Mouse (Mus musculus): ENCODE measurements at regions not wholly inside any gene's neighbourhood (a gene's known extent, or its start where the extent isn't known, plus 50 kb on each side); places are given as distances from the start of the nearest gene placed in this dataset.

GRCm38 (mm10) chr3:144264554-144264953, 59.5 kb upstream of the Lmo4 start:
- no peaks in the 10 kb centered on the region for H3K9me3 ChIP-seq (ENCODE audit: control insufficient read depth, low read length)
- no peak overlapping the region for H3K4me3 ChIP-seq (ENCODE audit: control insufficient read depth in 1 of 2, insufficient read depth in 1 of 2, low read depth in 1 of 2, low read length in 2 of 2)
- no peaks in the 10 kb centered on the region for H3K36me3 ChIP-seq (ENCODE audit: control insufficient read depth, insufficient read depth, low read length)
- no peak overlapping the region for H3K27ac ChIP-seq (replicated peaks in 1 of 2; ENCODE audit: control insufficient read depth in 1 of 2, insufficient read depth in 1 of 2, low read depth in 2 of 2, low read length in 2 of 2)
- no peaks in the 10 kb centered on the region for H3K27me3 ChIP-seq (ENCODE audit: control insufficient read depth, insufficient read depth, low read length)
- no peak overlapping the region for H3K9ac ChIP-seq (ENCODE audit: low read length)
- no peak overlapping the region for H3K4me2 ChIP-seq (ENCODE audit: low read length)
- H3K4me1 ChIP-seq (ENCODE audit: control insufficient read depth in 2 of 2, insufficient read depth in 2 of 2, low read length in 2 of 2): no peaks in the 10 kb centered on the region
- 49% methylated on average over 3 of the region's 3 CpGs for WGBS
- no peak for ATAC-seq (ENCODE audit: insufficient number of reproducible peaks, insufficient read depth, low FRiP score, low read depth)

GRCm38 (mm10) chr3:144260886-144261285, 55.9 kb upstream of the Lmo4 start:
- H3K27ac ChIP-seq (replicated peaks in 1 of 2; ENCODE audit: control insufficient read depth in 1 of 2, insufficient read depth in 1 of 2, low read depth in 2 of 2, low read length in 2 of 2): no peak overlapping the region
- no peaks in the 10 kb centered on the region for H3K9me3 ChIP-seq (ENCODE audit: control insufficient read depth, low read length)
- H3K27me3 ChIP-seq (ENCODE audit: control insufficient read depth, insufficient read depth, low read length): no peaks in the 10 kb centered on the region
- WGBS: 56% methylated on average over 2 of the region's 2 CpGs
- H3K4me2 ChIP-seq (ENCODE audit: low read length): no peak overlapping the region
- no peak overlapping the region for H3K9ac ChIP-seq (ENCODE audit: low read length)
- ATAC-seq (ENCODE audit: insufficient number of reproducible peaks, insufficient read depth, low FRiP score, low read depth): no peak
- H3K4me3 ChIP-seq (ENCODE audit: control insufficient read depth in 1 of 2, insufficient read depth in 1 of 2, low read depth in 1 of 2, low read length in 2 of 2): no peak overlapping the region
- no peaks in the 10 kb centered on the region; a peak in 1 of 4 replicates for H3K4me1 ChIP-seq (ENCODE audit: control insufficient read depth in 2 of 2, insufficient read depth in 2 of 2, low read length in 2 of 2)
- no peaks in the 10 kb centered on the region for H3K36me3 ChIP-seq (ENCODE audit: control insufficient read depth, insufficient read depth, low read length)

DNA sequence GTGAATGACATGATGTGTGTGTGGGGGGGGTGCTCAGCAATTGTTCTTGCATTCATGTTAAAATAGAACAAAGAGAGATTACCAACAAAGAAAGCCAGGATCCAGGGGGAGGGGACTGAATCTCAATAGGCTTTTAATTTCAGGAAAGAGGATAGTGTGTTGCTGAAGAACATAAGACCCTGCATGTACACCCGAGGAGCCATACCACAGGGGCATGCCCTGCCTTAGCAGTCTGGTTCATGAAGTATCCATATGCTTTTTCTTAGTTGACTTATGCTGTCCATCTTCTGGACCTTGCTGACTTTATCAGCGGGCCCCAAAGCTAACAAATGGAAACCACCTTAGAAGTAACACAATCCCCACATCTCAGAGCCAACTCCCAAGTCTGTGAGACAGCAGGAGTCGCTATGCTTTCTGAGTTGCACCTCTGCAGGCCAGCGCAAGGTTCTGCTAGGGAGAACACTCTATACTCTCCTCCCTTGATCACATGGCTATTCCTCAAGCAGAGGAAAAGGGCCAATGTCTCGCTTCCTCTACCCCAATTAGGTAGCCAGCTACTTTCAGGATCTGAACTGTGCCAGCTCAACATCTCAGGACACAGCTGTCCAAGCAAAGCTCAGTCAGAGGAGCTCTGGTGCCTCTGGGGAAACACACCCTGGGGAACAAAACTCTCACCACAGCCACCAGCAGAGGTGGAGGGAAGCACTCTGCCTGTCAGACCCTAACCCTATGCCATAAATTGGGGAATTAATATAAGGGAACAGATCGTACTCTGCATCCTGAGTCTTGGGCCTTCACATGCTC, 52.9 kb upstream of the Lmo4 start:
- Histone ChIP-seq H3K4me1 (ENCODE audit: control insufficient read depth in 2 of 2, insufficient read depth in 2 of 2, low read length in 2 of 2) (no peaks in the 10 kb centered on the region; a peak in 1 of 4 replicates), H3K9me3 (ENCODE audit: control insufficient read depth, low read length) (no peaks in the 10 kb centered on the region), H3K36me3 (ENCODE audit: control insufficient read depth, insufficient read depth, low read length) (no peaks in the 10 kb centered on the region), H3K4me2 (ENCODE audit: low read length) (no peak overlapping the region), H3K27me3 (ENCODE audit: control insufficient read depth, insufficient read depth, low read length) (no peaks in the 10 kb centered on the region), H3K4me3 (ENCODE audit: control insufficient read depth in 1 of 2, insufficient read depth in 1 of 2, low read depth in 1 of 2, low read length in 2 of 2) (no peak overlapping the region), H3K9ac (ENCODE audit: low read length) (no peak overlapping the region), H3K27ac (replicated peaks in 1 of 2; ENCODE audit: control insufficient read depth in 1 of 2, insufficient read depth in 1 of 2, low read depth in 2 of 2, low read length in 2 of 2) (no peak overlapping the region)
- WGBS: 70% methylated on average over 6 of the region's 6 CpGs
- ATAC-seq (ENCODE audit: insufficient number of reproducible peaks, insufficient read depth, low FRiP score, low read depth): no peak

DNA sequence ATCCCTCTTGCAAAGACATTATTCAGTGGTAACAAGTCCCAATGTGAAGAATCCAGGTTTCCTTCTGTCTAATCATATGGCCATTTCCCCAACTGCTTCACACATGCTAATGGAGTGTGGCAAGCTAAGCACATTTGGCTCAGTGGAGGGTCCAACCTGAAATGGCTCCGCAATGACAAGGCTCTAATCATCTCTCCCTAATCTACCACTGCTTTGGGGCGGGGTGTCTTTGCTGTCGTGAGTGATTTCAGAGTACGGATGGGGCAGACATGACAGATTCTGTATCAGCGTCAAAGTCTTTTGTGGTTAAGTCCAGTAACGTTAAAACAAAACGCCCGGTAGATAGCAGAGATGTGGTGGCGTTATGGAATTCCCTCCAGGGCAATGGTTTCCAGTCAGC, 52.2 kb upstream of the Lmo4 start:
- no peak for ATAC-seq (ENCODE audit: insufficient number of reproducible peaks, insufficient read depth, low FRiP score, low read depth)
- Histone ChIP-seq H3K36me3 (ENCODE audit: control insufficient read depth, insufficient read depth, low read length) (no peaks in the 10 kb centered on the region), H3K9ac (ENCODE audit: low read length) (no peak overlapping the region), H3K4me2 (ENCODE audit: low read length) (no peak overlapping the region), H3K4me3 (ENCODE audit: control insufficient read depth in 1 of 2, insufficient read depth in 1 of 2, low read depth in 1 of 2, low read length in 2 of 2) (no peak overlapping the region), H3K27ac (replicated peaks in 1 of 2; ENCODE audit: control insufficient read depth in 1 of 2, insufficient read depth in 1 of 2, low read depth in 2 of 2, low read length in 2 of 2) (no peak overlapping the region), H3K4me1 (ENCODE audit: control insufficient read depth in 2 of 2, insufficient read depth in 2 of 2, low read length in 2 of 2) (no peaks in the 10 kb centered on the region; a peak in 1 of 4 replicates), H3K9me3 (ENCODE audit: control insufficient read depth, low read length) (no peaks in the 10 kb centered on the region), H3K27me3 (ENCODE audit: control insufficient read depth, insufficient read depth, low read length) (no peaks in the 10 kb centered on the region)
- WGBS: 73% methylated on average over 9 of the region's 9 CpGs

- 57% methylated on average over 12 of the region's 12 CpGs for WGBS
- no peak overlapping the region for H3K4me2 ChIP-seq (ENCODE audit: low read length)
- no peaks in the 10 kb centered on the region for H3K9me3 ChIP-seq (ENCODE audit: control insufficient read depth, low read length)
- no peak for ATAC-seq (ENCODE audit: insufficient number of reproducible peaks, insufficient read depth, low FRiP score, low read depth)
- no peaks in the 10 kb centered on the region for H3K36me3 ChIP-seq (ENCODE audit: control insufficient read depth, insufficient read depth, low read length)
- H3K4me3 ChIP-seq (ENCODE audit: control insufficient read depth in 1 of 2, insufficient read depth in 1 of 2, low read depth in 1 of 2, low read length in 2 of 2): no peak overlapping the region
- H3K27ac ChIP-seq (replicated peaks in 1 of 2; ENCODE audit: control insufficient read depth in 1 of 2, insufficient read depth in 1 of 2, low read depth in 2 of 2, low read length in 2 of 2): no peak overlapping the region
- no peaks in the 10 kb centered on the region for H3K27me3 ChIP-seq (ENCODE audit: control insufficient read depth, insufficient read depth, low read length)
- H3K4me1 ChIP-seq (ENCODE audit: control insufficient read depth in 2 of 2, insufficient read depth in 2 of 2, low read length in 2 of 2): no peaks in the 10 kb centered on the region; a peak in 1 of 4 replicates
- no peak overlapping the region for H3K9ac ChIP-seq (ENCODE audit: low read length)
Measured at GRCm38 (mm10) chr3:144255596-144256550, 50.9 kb upstream of the Lmo4 start.
